Mouse (Mus musculus) liver, embryonic 16.5 days (tissue): ENCODE data around the gene 4931409K22Rik. TPM values are rescaled to one million over a fixed set of nuclear protein-coding genes. Genes with fewer than 3 reads are reported as not detected.
A peak's percentile ranks its signal among the peaks of the same experiment; 100 is the strongest.

Experiments used
- ATAC-seq: fragments of 200-750 bp; cut with Nextera tagmentation; 2 replicates; pipeline ENCODE4 v1.8.0; 2017; ENCODE audit warnings: low read depth, mild to moderate bottlenecking, moderate number of reproducible peaks, moderate library complexity
- H3K27ac ChIP-seq: fragments of 300-500 bp; sonication (generic); 2 replicates; pipeline ENCODE4 v1.5.1; 2014; ENCODE audit warnings: mild to moderate bottlenecking, low read length
- H3K27me3 ChIP-seq: fragments of 300-500 bp; sonication (generic); 2 replicates; pipeline ENCODE4 v1.6.1; 2014; ENCODE audit warnings: low read depth, low read length, mixed read lengths; ENCODE audit not compliant: control insufficient read depth, insufficient read depth
- H3K36me3 ChIP-seq: fragments of 300-500 bp; sonication (generic); 2 replicates; pipeline ENCODE4 v1.6.1; 2014; ENCODE audit warnings: mild to moderate bottlenecking; ENCODE audit not compliant: control insufficient read depth, insufficient read depth
- H3K4me1 ChIP-seq: fragments of 300-500 bp; sonication (generic); 2 replicates; pipeline ENCODE4 v1.6.1; 2014; ENCODE audit warnings: low read depth, low read length, mixed read lengths; ENCODE audit not compliant: control insufficient read depth
- H3K4me2 ChIP-seq: fragments of 300-500 bp; sonication (generic); 2 replicates; pipeline ENCODE4 v1.6.1; 2014; ENCODE audit warnings: low read depth, low read length, mixed read lengths
- H3K4me3 ChIP-seq: fragments of 300-500 bp; sonication (generic); 2 replicates; pipeline ENCODE4 v1.5.1; 2014; ENCODE audit warnings: low read depth, mild to moderate bottlenecking, low read length
- H3K9ac ChIP-seq: fragments of 300-500 bp; sonication (generic); 2 replicates; pipeline ENCODE4 v1.6.1; 2014; ENCODE audit warnings: low read depth, low read length
- H3K9me3 ChIP-seq: fragments of 300-500 bp; sonication (generic); replicated peaks from 2 replicates; pipeline ENCODE4 v1.6.1; 2016; ENCODE audit warnings: low read length; ENCODE audit not compliant: control insufficient read depth
- WGBS: fragments of 180-500 bp; shearing (Covaris S2); extraction: QIAGEN DNeasy Blood & Tissue Kit; methylation state at CpG from one replicate; pipeline ENCODE4 v1.1.7; 2014; ENCODE audit not compliant: insufficient replicate concordance; 5-methylcytosine and 5-hydroxymethylcytosine counted together
- microRNA counts: library from miRNA; unstranded; fragments of <30 nt; microRNA quantifications from one replicate; lab custom pipeline; 2016
- microRNA-seq: library from miRNA; unstranded; fragments of <30 nt; microRNA quantifications from one replicate; pipeline ENCODE4, GENCODE M21; 2016
- polyA plus RNA-seq: library from polyadenylated mRNA; unstranded; fragments of >200 nt; fragmentation: Nextera tagmentation; extraction: Ambion mirVana; gene quantifications from 2 replicates; pipeline ENCODE4 v1.2.1, GENCODE M21; 2015

Gene 4931409K22Rik
- polyA plus RNA-seq, 1 experiment from 2014 or later: not detected

DNA sequence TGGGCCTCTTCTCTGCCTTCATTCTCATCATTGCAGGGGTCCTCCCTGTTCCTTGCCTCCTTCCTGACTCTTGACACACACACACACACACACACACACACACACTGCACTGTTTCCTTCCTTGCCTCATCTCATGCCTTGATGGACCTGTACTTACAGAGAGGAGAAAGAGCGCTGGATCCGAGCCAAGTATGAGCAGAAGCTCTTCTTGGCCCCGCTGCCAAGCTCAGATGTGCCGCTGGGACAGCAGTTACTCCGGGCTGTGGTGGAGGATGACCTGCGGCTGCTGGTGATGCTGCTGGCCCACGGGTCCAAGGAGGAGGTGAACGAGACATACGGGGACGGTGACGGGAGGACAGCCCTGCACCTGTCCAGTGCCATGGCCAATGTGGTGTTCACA, 55.8 kb downstream of the 4931409K22Rik start:
- H3K4me1 ChIP-seq: no peaks in the 10 kb centered on the region
- no peak overlapping the region for H3K4me3 ChIP-seq
- no peak overlapping the region for H3K27ac ChIP-seq
- H3K4me2 ChIP-seq: no peak overlapping the region
- H3K36me3 ChIP-seq: peaks cover 7% of the 10 kb centered on the region; the same call in 1 of the 2 replicates
- peaks cover 9% of the 10 kb centered on the region for H3K27me3 ChIP-seq
- no peak overlapping the region for H3K9ac ChIP-seq
- WGBS: 89% methylated on average over 11 of the region's 11 CpGs
- H3K9me3 ChIP-seq: no peaks in the 10 kb centered on the region
- ATAC-seq: no peak

GRCm38 (mm10) chr5:24499113-24499512, 57.5 kb downstream of the 4931409K22Rik start:
- H3K27me3 ChIP-seq: peaks cover under 1% of the 10 kb centered on the region; the same call in 1 of the 2 replicates
- no peak overlapping the region for H3K4me2 ChIP-seq
- H3K36me3 ChIP-seq: peaks cover 7% of the 10 kb centered on the region; the same call in 1 of the 2 replicates
- no peaks in the 10 kb centered on the region for H3K9me3 ChIP-seq
- H3K9ac ChIP-seq: no peak overlapping the region
- no peak overlapping the region for H3K27ac ChIP-seq
- H3K4me3 ChIP-seq: no peak overlapping the region
- WGBS: 83% methylated on average over 10 of the region's 10 CpGs
- ATAC-seq: no peak
- H3K4me1 ChIP-seq: no peaks in the 10 kb centered on the region

DNA sequence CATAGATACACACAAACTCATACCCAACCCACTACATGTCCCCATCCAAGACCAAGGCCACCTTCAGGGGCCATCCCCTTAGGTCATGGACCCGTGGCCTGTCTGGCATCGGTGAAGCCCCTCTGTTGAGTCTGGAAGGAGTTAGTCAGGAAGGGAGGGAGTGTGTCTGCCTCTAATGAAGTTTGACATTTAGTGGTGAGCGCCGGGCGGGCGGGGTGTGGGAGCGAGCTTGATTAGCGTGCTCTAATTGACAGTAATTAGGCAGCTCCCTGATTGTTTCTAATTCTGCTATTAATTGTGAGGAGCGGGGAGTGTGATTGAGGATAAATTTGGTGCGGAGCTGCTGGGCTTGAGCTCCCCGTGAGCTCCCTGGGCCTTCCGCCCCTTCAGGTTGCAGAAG, 59.1 kb downstream of the 4931409K22Rik start:
- no peaks in the 10 kb centered on the region for H3K27me3 ChIP-seq
- peaks cover 11% of the 10 kb centered on the region for H3K36me3 ChIP-seq
- H3K4me2 ChIP-seq: no peak overlapping the region
- no peak overlapping the region for H3K4me3 ChIP-seq
- ATAC-seq: no peak
- no peaks in the 10 kb centered on the region for H3K9me3 ChIP-seq
- no peak overlapping the region for H3K9ac ChIP-seq
- 82% methylated on average over 12 of the region's 12 CpGs for WGBS
- no peaks in the 10 kb centered on the region for H3K4me1 ChIP-seq
- H3K27ac ChIP-seq: no peak overlapping the region

GRCm38 (mm10) chr5:24496756-24497155, 59.9 kb downstream of the 4931409K22Rik start:
- no peak overlapping the region for H3K4me2 ChIP-seq
- H3K36me3 ChIP-seq: peaks cover 14% of the 10 kb centered on the region
- H3K9ac ChIP-seq: no peak overlapping the region
- H3K9me3 ChIP-seq: no peaks in the 10 kb centered on the region
- H3K4me1 ChIP-seq: no peaks in the 10 kb centered on the region
- no peak overlapping the region for H3K4me3 ChIP-seq
- 88% methylated on average over 6 of the region's 6 CpGs for WGBS
- no peak for ATAC-seq
- H3K27ac ChIP-seq: no peak overlapping the region
- H3K27me3 ChIP-seq: no peaks in the 10 kb centered on the region

DNA sequence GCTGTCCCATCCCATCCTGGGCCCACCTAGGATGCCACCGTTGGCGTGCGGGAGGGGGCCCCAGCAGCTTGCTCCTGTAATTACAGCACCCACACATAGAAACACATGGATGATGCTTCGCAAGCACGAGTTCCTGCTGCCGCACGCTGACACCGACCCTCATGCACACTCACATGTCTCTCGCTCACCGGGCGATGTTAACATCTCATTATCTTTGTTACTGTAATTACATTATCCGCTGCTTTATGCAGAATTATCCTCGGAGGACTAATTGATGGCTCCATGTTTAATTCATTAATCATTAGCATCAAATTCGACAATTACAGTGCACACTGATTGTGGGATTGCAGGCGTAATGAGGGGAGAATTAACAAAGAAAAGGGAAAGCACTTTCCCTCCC, 61.6 kb downstream of the 4931409K22Rik start:
- Histone ChIP-seq H3K4me3 (no peak overlapping the region), H3K36me3 (peaks cover 14% of the 10 kb centered on the region), H3K27ac (no peak overlapping the region), H3K9me3 (no peaks in the 10 kb centered on the region), H3K4me1 (no peaks in the 10 kb centered on the region), H3K9ac (no peak overlapping the region), H3K4me2 (no peak overlapping the region), H3K27me3 (no peaks in the 10 kb centered on the region)
- ATAC-seq: no peak
- WGBS: 82% methylated on average over 15 of the region's 15 CpGs

MicroRNAs within 50 kb of the gene (microRNA counts, 519-probe panel; counts per million panel counts)
- microRNA mmu-miR-671-3p (lab: Ali Mortazavi, UCI): 2,126 counts per million, percentile 32 among the panel's probes with 10 or more counts
- 60.7 counts per million for microRNA mmu-miR-671-5p (lab: Ali Mortazavi, UCI)

Small RNAs within 50 kb of the gene (microRNA-seq; reads per million reads assigned to microRNA genes)
- gene Mir671: 400 reads per million, percentile 68 among the genes with 10 or more reads in this experiment

Other genes starting within 250 kb of the 4931409K22Rik start
- gene Kcnh2, start 205.2 kb downstream of the 4931409K22Rik start, polyA plus RNA-seq: 0.20 and 0.27 TPM in 2 replicates
- gene Nos3, start 192.0 kb downstream of the 4931409K22Rik start, polyA plus RNA-seq: 2.0 and 2.2 TPM in 2 replicates
- 1.8 and 2.9 TPM in 2 replicates for gene Atg9b, start 164.7 kb downstream of the 4931409K22Rik start, polyA plus RNA-seq
- gene Abcb8, start 163.1 kb downstream of the 4931409K22Rik start, polyA plus RNA-seq: 29.6 TPM in 2 replicates
- not detected in 2 replicates for gene Asic3, start 143.4 kb downstream of the 4931409K22Rik start, polyA plus RNA-seq
- 8.8 and 10.9 TPM in 2 replicates for gene Cdk5, start 133.3 kb downstream of the 4931409K22Rik start, polyA plus RNA-seq
- 9.5 and 12.6 TPM in 2 replicates for gene Slc4a2, start 133.0 kb downstream of the 4931409K22Rik start, polyA plus RNA-seq
- gene Fastk, start 111.5 kb downstream of the 4931409K22Rik start, polyA plus RNA-seq: 44.9 and 53.4 TPM in 2 replicates
- gene Tmub1, start 109.0 kb downstream of the 4931409K22Rik start, polyA plus RNA-seq: 5.5 and 6.1 TPM in 2 replicates
- gene Agap3, start 104.6 kb downstream of the 4931409K22Rik start, polyA plus RNA-seq: 4.4 and 5.0 TPM in 2 replicates
- not detected in 2 replicates for gene Gbx1, start 29.6 kb downstream of the 4931409K22Rik start, polyA plus RNA-seq
- 0.07 TPM in 1 of 2 replicates, not detected in the other for gene Asb10, start 15.8 kb downstream of the 4931409K22Rik start, polyA plus RNA-seq
- 36.2 and 36.9 TPM in 2 replicates for gene Abcf2, start 20.7 kb upstream of the 4931409K22Rik start, polyA plus RNA-seq
- gene Chpf2, start 29.9 kb upstream of the 4931409K22Rik start, polyA plus RNA-seq: 10.7 and 11.3 TPM in 2 replicates
- gene Smarcd3, start 67.6 kb upstream of the 4931409K22Rik start, polyA plus RNA-seq: 0.55 and 1.3 TPM in 2 replicates
- gene Nub1, start 128.7 kb upstream of the 4931409K22Rik start, polyA plus RNA-seq: 12.0 and 13.6 TPM in 2 replicates
- gene Wdr86, start 173.9 kb upstream of the 4931409K22Rik start, polyA plus RNA-seq: 0.99 and 1.0 TPM in 2 replicates
- 0.47 and 0.50 TPM in 2 replicates for gene Crygn, start 201.2 kb upstream of the 4931409K22Rik start, polyA plus RNA-seq